Mouse (Mus musculus): ENCODE measurements around the gene Spc24.

DNA sequence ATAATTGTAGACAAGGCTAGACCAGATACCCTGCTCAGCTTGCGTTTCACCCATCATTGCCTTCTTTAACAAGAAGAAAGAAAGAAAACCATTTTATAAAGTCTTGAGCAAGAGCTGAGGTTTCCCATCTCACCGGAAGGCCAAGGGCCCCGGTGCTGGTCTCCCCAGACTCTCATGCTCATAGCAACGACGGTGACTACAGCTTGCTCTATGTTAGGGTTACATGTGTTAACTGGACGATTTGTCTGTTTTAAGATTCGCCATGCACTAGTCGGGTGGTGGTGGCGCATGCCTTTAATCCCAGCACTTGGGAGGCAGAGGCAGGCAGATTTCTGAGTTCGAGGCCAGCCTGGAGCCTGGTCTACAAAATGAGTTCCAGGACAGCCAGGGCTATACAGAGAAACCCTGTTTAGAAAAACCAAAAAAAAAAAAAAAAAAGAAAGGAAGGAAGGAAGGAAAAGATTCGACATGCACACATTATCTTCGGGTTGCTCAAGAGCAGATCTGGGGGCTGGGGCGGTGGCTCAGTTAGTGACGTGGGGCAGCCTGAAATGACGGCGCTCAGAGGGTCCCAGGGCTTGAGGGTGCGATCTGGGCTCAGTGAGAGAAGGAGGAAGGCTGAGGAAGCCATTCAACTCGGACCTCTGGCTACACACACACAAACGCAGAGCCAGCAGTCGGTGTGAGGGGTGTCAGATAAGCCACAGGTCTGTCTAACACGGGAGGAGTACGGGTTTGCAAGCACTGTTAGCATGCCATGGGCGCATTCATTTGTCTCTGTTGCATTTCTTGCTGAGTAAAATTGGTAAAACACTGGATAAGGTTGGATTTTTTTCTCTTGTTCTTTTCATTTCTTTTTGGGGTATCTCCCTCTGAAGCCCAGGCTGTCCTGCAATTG, 34.6 kb downstream of the Spc24 start:
- TF ChIP-seq CTCF (IDR thresholded peaks at IDR 0.05; ENCODE audit: control insufficient read depth, insufficient read depth, insufficient read length) (no peak), MYOG (IDR thresholded peaks at IDR 0.05; ENCODE audit: control insufficient read depth, extremely low read depth, insufficient read length) (no peak), CEBPB (IDR thresholded peaks at IDR 0.05; ENCODE audit: low read depth) (no peak), USF1 (IDR thresholded peaks at IDR 0.05; ENCODE audit: low read depth) (no peak)

Data from C2C12 (cell line).